Mouse (Mus musculus): ENCODE data around the gene Spint5. TPM values are rescaled to one million over a fixed set of nuclear protein-coding genes. Genes with fewer than 3 reads are reported as not detected.
A peak's percentile ranks its signal among the peaks of the same experiment; 100 is the strongest.

The Spint5 gene
- polyA plus RNA-seq, 1 experiment = not detected

GRCm38 (mm10) chr2:164733259-164733658, 18.2 kb downstream of the Spint5 start:
- WGBS = 60% methylated on average over 2 of the region's 2 CpGs
- TF ChIP-seq CTCF (IDR thresholded peaks at IDR 0.05; ENCODE audit: insufficient read depth, low read length) = no peak
- no peak for TF ChIP-seq POLR2A (IDR thresholded peaks at IDR 0.05; ENCODE audit: borderline replicate concordance, extremely low read depth, low read depth, low read length)
- DNase-seq = no peak
- H3K4me3 ChIP-seq (replicated peaks; ENCODE audit: extremely low read depth, low read depth, low read length) = no peak overlapping the region
- no peaks in the 10 kb centered on the region for H3K4me1 ChIP-seq (ENCODE audit: control insufficient read depth, insufficient read depth, low read length)

DNA sequence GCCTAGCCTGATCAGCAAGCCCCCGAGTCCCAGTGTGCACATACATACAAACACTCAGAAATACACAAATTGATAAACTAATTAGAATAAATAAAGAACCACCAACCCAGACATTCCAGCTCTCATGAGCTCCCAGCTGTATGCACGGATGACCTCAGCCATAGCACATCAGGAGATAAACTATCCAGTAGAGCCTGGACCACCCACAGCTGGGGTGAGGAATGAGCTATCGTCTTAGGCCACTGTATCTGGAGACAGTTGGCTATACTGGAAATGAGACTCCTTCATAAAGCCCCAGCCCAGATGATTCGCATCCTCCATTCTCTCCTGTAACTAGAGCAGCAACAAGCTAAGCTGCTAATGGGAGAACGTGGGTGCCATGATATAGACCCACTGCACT, 19.7 kb downstream of the Spint5 start:
- DNase-seq = no peak
- TF ChIP-seq CTCF (IDR thresholded peaks at IDR 0.05; ENCODE audit: insufficient read depth, low read length) = no peak
- TF ChIP-seq POLR2A (IDR thresholded peaks at IDR 0.05; ENCODE audit: borderline replicate concordance, extremely low read depth, low read depth, low read length) = no peak
- H3K4me1 ChIP-seq (ENCODE audit: control insufficient read depth, insufficient read depth, low read length) = no peaks in the 10 kb centered on the region
- H3K4me3 ChIP-seq (replicated peaks; ENCODE audit: extremely low read depth, low read depth, low read length) = no peak overlapping the region
- WGBS = 65% methylated on average over 5 of the region's 5 CpGs

DNA sequence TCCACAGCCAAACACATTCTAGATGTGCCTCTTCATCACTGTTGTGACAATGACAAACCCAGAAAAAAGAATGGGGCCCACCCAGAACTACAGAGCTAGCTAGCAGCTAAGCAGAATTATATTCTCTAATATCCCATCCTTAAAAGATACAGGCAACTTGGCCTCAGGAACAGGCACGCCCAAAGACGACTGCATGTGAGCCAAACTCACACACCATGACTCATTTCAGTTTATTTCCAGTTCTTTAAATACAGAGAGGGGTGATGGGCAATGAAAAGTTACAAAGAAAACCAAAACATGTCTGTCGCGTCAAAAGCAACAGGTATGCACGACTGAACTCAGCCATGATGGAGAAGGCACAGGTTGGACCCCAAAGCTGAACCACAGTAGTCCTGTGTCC, 20.3 kb downstream of the Spint5 start:
- H3K4me3 ChIP-seq (replicated peaks; ENCODE audit: extremely low read depth, low read depth, low read length) = no peak overlapping the region
- H3K4me1 ChIP-seq (ENCODE audit: control insufficient read depth, insufficient read depth, low read length) = no peaks in the 10 kb centered on the region
- DNase-seq = no peak
- TF ChIP-seq CTCF (IDR thresholded peaks at IDR 0.05; ENCODE audit: insufficient read depth, low read length) = no peak
- no peak for TF ChIP-seq POLR2A (IDR thresholded peaks at IDR 0.05; ENCODE audit: borderline replicate concordance, extremely low read depth, low read depth, low read length)
- 81% methylated on average over 5 of the region's 5 CpGs for WGBS

DNA sequence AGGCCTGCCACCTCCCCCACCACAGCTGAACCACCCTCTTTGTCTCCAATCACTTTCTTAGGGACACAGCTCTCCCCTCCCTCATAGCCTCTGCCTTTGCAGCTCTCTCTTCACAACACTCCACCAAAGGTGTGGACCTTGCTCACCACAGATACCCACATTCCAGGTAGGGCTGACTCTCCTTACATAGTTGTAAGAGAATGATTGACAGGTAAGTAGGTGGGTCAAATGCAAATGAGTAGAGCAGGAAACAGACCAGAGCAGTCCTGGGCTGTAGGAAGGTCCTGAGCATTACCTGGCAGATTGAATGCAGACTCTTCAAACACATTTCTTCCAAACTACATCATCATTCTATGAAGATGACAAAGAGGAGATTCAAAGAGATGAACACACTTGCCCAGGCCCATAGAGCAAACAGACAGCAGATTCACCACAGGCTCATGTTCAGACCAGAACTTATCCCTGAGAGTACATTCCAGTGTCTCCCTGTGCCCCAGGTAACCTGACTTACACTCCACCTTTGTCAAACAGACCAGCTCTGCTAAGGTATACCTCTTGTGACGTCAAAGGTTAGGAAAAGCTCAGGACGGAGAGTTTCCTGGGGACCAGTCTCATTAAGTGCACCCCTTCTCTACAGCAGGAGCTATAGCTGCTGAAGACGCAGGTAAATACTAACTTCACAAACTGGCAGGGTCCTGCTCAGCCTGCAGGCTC, 22.4 kb downstream of the Spint5 start:
- WGBS = 56% methylated on average over 3 of the region's 3 CpGs
- H3K4me3 ChIP-seq (replicated peaks; ENCODE audit: extremely low read depth, low read depth, low read length) = no peak overlapping the region
- no peak for DNase-seq
- TF ChIP-seq POLR2A (IDR thresholded peaks at IDR 0.05; ENCODE audit: borderline replicate concordance, extremely low read depth, low read depth, low read length) (no peak), CTCF (IDR thresholded peaks at IDR 0.05; ENCODE audit: insufficient read depth, low read length) (no peak)
- no peaks in the 10 kb centered on the region for H3K4me1 ChIP-seq (ENCODE audit: control insufficient read depth, insufficient read depth, low read length)

DNA sequence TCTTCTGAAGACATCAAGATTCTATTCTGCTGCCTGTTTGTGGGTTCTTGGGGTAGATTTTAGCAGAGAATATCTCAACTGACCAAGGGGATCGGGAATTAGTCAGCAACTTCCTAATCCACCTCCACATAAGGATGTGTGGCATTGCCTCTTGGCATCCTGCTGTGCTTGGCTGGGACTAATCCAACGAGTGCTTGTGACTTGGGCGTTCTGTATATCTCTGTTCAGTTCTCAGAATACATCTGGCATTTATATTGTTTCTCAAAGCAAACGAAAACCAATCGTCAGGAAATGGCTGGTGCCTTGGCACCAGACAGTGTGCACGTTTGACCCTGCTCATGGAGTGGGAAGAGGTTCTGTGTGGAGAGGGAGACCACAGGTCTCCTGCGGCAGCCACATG, 24.8 kb downstream of the Spint5 start:
- no peak for DNase-seq

GRCm38 (mm10) chr2:164744987-164745386, 29.9 kb downstream of the Spint5 start:
- TF ChIP-seq POLR2A (IDR thresholded peaks at IDR 0.05; ENCODE audit: borderline replicate concordance, extremely low read depth, low read depth, low read length) = no peak
- no peak for TF ChIP-seq CTCF (IDR thresholded peaks at IDR 0.05; ENCODE audit: insufficient read depth, low read length)
- WGBS = 58% methylated on average over 13 of the region's 13 CpGs
- H3K4me1 ChIP-seq (ENCODE audit: control insufficient read depth, insufficient read depth, low read length) = peaks cover 5% of the 10 kb centered on the region
- H3K4me3 ChIP-seq (replicated peaks; ENCODE audit: extremely low read depth, low read depth, low read length) = peak overlapping the region; percentile 99
- DNase-seq = no peak

More for the DNA sequence above, 24.8 kb downstream of the Spint5 start:
- TF ChIP-seq CTCF (IDR thresholded peaks at IDR 0.05; ENCODE audit: insufficient read depth, low read length) (no peak), POLR2A (IDR thresholded peaks at IDR 0.05; ENCODE audit: borderline replicate concordance, extremely low read depth, low read depth, low read length) (no peak)
- 45% methylated on average over 7 of the region's 7 CpGs for WGBS
- Histone ChIP-seq H3K4me1 (ENCODE audit: control insufficient read depth, insufficient read depth, low read length) (no peaks in the 10 kb centered on the region), H3K4me3 (replicated peaks; ENCODE audit: extremely low read depth, low read depth, low read length) (no peak overlapping the region)

DNA sequence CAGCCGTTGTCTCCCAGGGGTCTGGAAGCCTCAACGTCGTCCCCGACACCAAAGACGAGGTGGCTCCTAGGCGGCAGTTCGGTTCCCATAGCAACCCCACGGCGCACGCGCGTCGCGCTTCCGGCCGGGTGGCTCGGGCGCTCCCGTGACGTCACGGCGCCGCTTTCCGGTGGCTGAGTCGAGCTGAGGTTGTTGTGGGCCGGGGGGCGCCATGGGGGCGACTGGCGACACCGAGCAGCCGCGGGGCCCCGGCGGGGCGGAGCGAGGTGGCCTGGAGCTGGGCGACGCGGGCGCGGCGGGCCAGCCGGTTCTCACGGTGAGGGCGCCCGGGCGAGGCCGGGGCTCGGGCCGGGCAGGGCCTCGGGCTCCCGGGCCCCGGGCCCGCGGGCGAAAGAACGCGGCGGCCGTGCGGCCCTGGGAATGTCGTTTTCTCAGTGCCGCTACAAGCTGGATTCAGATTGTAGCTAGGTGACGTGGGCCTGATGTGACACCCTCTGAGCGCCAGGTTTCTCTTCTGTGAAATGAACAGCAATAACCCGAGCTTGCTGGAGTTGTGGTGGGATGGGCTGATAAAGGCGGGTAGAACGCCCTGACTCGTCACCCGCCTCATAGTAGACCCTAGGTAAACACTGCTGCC, 30.9 kb downstream of the Spint5 start, which contains the start of the genes Wfdc3 and Dnttip1:
Gene Wfdc3 (minus strand): TSS at position 89 of the 637 bp plus-strand sequence.
Gene Dnttip1 (plus strand): TSS at position 141 of the 637 bp plus-strand sequence.
- DNase-seq = peak; percentile 94
- H3K4me3 ChIP-seq (replicated peaks; ENCODE audit: extremely low read depth, low read depth, low read length) = peak within 1 kb of the TSS; percentile 99
- WGBS = under 1% methylated on average over 70 of the region's 70 CpGs
- TF ChIP-seq CTCF (IDR thresholded peaks at IDR 0.05; ENCODE audit: insufficient read depth, low read length) (no peak), POLR2A (IDR thresholded peaks at IDR 0.05; ENCODE audit: borderline replicate concordance, extremely low read depth, low read depth, low read length) (peak; percentile 45; the same call in 1 of the 2 replicates)
- peaks cover 5% of the 10 kb centered on the region for H3K4me1 ChIP-seq (ENCODE audit: control insufficient read depth, insufficient read depth, low read length)

GRCm38 (mm10) chr2:164746693-164747092, 31.6 kb downstream of the Spint5 start:
- Histone ChIP-seq H3K4me3 (replicated peaks; ENCODE audit: extremely low read depth, low read depth, low read length) (peak overlapping the region; percentile 99), H3K4me1 (ENCODE audit: control insufficient read depth, insufficient read depth, low read length) (peaks cover 5% of the 10 kb centered on the region)
- 28% methylated on average over 8 of the region's 8 CpGs for WGBS
- no peak for TF ChIP-seq CTCF (IDR thresholded peaks at IDR 0.05; ENCODE audit: insufficient read depth, low read length)
- no peak for TF ChIP-seq POLR2A (IDR thresholded peaks at IDR 0.05; ENCODE audit: borderline replicate concordance, extremely low read depth, low read depth, low read length)
- no peak for DNase-seq

DNA sequence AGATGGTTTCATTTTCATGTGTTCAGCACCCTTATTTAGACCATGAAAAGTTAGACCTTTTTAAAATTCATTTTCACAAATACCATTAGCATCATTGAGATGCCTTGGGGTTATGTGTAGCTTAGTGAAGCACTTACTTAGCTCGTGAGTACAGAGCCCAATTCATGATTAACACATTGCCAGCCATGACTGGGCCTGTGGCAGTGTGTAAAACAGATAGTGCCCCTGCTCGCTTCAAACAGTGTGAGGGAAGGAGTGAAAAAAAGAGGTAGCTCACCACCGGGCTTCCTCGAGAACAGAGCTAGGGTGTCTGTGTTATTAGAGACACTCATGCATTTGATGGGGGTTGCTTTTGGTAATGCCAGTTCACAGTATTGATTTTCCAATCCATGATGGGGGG, 33.1 kb downstream of the Spint5 start:
- TF ChIP-seq POLR2A (IDR thresholded peaks at IDR 0.05; ENCODE audit: borderline replicate concordance, extremely low read depth, low read depth, low read length) = no peak
- no peak for TF ChIP-seq CTCF (IDR thresholded peaks at IDR 0.05; ENCODE audit: insufficient read depth, low read length)
- H3K4me3 ChIP-seq (replicated peaks; ENCODE audit: extremely low read depth, low read depth, low read length) = no peak overlapping the region
- WGBS = 81% methylated on average over 4 of the region's 4 CpGs
- no peak for DNase-seq
- H3K4me1 ChIP-seq (ENCODE audit: control insufficient read depth, insufficient read depth, low read length) = peaks cover 5% of the 10 kb centered on the region
